Mouse (Mus musculus): Measurements from ENCODE around the gene Pgghg.

Gene Pgghg

DNA sequence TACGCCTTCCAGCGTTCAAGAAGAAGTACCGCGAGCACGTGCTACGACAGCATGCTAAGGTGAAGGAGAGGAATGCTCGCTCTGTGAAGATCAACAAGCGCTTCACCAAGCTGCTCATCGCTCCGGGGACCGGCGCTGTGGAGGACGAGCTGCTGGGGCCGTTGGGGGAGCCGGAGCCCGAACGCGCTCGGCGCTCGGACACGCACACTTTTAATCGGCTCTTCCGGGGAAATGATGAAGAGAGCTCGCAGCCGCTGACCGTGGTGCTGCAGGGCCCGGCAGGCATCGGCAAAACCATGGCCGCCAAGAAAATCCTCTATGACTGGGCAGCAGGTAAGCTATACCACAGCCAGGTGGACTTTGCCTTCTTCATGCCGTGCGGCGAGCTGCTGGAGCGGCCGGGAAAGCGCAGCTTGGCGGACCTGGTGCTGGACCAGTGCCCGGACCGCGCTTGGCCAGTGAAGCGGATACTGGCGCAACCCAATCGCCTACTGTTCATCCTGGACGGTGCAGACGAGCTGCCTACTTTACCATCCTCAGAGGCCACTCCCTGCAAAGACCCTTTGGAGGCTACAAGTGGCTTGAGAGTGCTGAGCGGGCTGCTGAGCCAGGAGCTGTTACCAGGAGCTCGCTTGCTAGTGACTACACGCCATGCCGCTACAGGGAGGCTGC, 18.7 kb upstream of the Pgghg start:
- no peak for DNase-seq (ENCODE audit: extremely low spot score, low read depth, low spot score)

GRCm38 (mm10) chr7:140923070-140923775, 18.0 kb upstream of the Pgghg start:
- no peak for DNase-seq (ENCODE audit: extremely low spot score, low read depth, low spot score)

- no peak for DNase-seq (ENCODE audit: extremely low spot score, low read depth, low spot score)
These were observed 14.0 kb upstream of the Pgghg start for GRCm38 (mm10) chr7:140927181-140927580.

GRCm38 (mm10) chr7:140938436-140938835, 2.8 kb upstream of the Pgghg start:
- no peak for DNase-seq (ENCODE audit: extremely low spot score, low read depth, low spot score)

GRCm38 (mm10) chr7:140938896-140939295, 2.3 kb upstream of the Pgghg start:
- no peak for DNase-seq (ENCODE audit: extremely low spot score, low read depth, low spot score)

- DNase-seq (ENCODE audit: extremely low spot score, low read depth, low spot score), result peak; percentile 97
These were observed 1.5 kb upstream of the Pgghg start for GRCm38 (mm10) chr7:140939669-140940171.

GRCm38 (mm10) chr7:140942341-140942740, 1.1 kb downstream of the Pgghg start:
- no peak for DNase-seq (ENCODE audit: extremely low spot score, low read depth, low spot score)

- DNase-seq (ENCODE audit: extremely low spot score, low read depth, low spot score), result no peak
These were observed 1.6 kb downstream of the Pgghg start for GRCm38 (mm10) chr7:140942811-140943210.

DNA sequence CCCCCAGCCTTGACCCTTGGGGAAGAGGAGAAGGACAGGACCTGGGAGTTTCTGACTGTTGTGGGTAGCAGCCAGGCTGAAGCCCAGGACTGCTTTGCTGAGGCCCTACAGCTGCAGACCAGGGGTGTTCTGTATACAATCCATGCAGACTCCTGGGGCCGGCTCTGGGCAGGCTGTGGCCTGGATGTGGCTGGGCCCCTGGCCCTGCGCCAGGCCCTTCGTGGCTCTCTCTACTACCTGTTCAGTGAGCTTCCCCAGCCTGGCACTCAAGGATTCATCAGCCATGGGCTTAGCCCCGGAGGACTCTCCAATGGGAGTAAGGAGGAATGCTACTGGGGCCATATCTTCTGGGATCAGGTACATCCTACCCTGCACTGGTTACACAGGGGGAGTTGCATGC, 2.2 kb downstream of the Pgghg start:
- DNase-seq (ENCODE audit: extremely low spot score, low read depth, low spot score), result no peak

DNA sequence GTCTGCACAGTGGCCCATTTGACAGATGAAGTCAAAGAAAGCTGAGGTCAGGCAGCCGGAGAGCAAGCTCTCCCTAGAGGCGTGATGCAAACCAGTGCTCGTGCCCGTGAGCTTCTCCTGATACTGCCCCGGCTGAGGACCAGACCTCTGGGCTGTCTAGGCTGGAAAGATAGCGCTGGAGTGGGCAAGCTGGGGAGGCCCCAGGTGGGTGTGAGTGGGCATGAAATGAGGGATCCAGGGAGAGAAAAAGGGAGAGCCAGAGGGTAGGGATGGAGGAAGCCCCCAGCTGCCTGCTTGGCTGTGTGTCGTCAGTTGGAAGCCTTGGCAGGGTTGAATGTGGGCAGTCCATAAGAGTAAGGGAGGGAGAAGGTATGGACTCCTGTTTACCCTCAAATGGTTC, 3.0 kb downstream of the Pgghg start:
- no peak for DNase-seq (ENCODE audit: extremely low spot score, low read depth, low spot score)

GRCm38 (mm10) chr7:140945247-140945646, 4.1 kb downstream of the Pgghg start:
- DNase-seq (ENCODE audit: extremely low spot score, low read depth, low spot score), result no peak

DNA sequence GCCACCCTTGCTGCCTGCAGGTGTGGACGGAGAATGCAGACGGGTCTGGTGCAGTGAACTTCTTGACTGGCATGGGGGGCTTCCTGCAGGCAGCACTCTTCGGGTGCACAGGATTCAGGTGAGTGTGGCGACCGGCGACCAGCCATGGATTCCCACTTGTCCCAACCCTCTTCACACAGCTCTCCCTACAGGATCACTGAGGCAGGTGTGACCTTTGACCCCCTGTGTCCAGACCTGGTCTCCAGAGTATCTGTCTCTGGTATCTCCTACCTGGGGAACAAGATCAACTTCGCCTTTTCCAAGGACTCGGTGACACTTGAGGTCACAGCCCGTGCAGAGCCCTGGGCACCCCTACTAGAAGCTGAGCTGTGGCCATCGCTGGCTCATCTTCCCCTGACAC, 5.1 kb downstream of the Pgghg start:
- no peak for DNase-seq (ENCODE audit: extremely low spot score, low read depth, low spot score)

- no peak for DNase-seq (ENCODE audit: extremely low spot score, low read depth, low spot score)
These were observed 5.8 kb downstream of the Pgghg start for GRCm38 (mm10) chr7:140946980-140947379.

GRCm38 (mm10) chr7:140948161-140948560, 7.0 kb downstream of the Pgghg start:
- no peak for DNase-seq (ENCODE audit: extremely low spot score, low read depth, low spot score)

GRCm38 (mm10) chr7:140949255-140949654, 8.1 kb downstream of the Pgghg start:
- no peak for DNase-seq (ENCODE audit: extremely low spot score, low read depth, low spot score)

GRCm38 (mm10) chr7:140949824-140950530, 8.8 kb downstream of the Pgghg start, which contains the start of gene Ifitm5:
TSS of gene Ifitm5 (minus strand) at chr7:140950291.
- no peak for DNase-seq (ENCODE audit: extremely low spot score, low read depth, low spot score)

DNA sequence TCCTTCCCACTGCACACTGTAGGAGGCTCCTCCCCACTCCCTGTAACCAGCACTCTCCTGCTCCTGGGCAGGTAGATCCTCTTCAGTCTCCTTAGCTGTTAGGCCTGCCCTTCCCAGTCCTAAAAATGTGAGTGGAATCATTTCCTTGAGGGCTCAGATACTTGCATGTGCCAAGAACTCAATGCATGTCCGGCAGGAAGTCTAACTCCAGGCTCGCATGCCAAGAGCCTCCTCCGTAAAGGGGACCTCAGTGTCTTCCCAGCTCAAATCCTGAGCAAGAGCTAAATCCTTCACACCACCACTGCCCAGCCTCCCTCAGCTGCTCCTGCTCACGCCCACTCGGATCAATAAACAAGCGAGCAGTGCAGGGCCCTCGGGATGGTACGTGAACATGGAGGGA, 9.9 kb downstream of the Pgghg start:
- no peak for DNase-seq (ENCODE audit: extremely low spot score, low read depth, low spot score)

GRCm38 (mm10) chr7:140951765-140952164, 10.6 kb downstream of the Pgghg start:
- DNase-seq (ENCODE audit: extremely low spot score, low read depth, low spot score), result no peak

DNA sequence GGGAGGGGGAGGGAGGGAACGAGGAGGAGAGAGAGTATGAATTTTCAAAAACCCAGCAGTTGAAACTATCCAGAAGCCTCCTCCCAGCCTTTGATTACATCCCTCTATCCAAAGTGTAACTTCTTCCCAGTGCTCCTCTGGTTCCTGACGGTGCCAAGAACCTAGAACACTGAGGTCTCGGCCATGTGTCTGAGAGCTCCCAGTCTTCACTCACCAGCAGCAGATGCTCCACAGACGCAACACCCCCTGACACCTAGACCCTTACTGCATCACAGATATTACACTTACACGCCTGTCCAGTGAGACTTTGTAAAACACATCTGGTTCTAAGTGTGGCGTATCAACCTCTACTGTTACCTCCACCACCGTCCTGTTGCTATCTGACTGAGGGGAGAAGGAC, 11.2 kb downstream of the Pgghg start:
- no peak for DNase-seq (ENCODE audit: extremely low spot score, low read depth, low spot score)

GRCm38 (mm10) chr7:140953133-140953532, 11.9 kb downstream of the Pgghg start:
- no peak for DNase-seq (ENCODE audit: extremely low spot score, low read depth, low spot score)

DNA sequence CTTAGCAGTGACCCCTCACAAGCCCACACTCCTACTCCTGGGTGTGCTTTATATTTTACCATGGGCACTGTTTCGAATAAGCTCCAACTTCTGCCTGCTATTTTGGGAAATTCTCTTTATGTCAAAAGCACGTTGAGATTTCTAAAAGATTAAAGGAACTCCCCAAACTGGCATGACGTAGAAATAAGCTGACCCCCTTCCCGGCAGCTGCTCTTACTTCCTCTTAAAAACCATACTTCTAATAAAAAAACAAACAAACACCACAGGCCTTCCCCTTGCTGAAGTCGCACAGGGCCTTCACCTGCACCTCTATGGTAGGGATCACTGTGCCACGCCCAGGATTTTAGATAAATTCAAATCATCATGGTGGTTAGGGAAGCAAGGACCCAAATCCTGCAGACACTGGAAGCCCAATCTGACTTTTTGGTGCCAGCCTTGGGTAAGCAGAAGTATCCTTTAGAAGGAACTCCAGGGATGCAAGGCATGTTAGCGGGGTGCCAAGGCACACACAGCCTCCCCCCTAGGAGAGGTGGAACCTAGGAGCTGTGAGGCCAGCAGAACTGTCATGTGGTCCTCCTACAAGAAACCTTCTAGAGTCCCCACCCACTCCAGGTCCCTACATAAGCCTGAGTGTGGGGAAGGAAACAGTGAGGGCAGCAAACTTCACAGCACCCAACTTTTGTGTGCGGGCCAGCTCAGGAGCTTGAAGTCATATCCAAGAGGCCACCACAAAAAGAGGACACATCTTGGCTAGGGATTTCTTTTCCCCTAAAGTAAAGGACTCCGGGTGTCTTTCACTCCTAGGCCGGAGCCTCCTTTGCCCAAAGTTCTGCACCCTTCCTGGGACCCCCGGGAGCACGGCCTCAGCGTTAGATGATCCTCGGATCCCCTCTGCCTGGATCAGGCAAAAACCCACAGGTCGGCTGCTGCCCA, 12.9 kb downstream of the Pgghg start:
- DNase-seq (ENCODE audit: extremely low spot score, low read depth, low spot score), result no peak
